Mouse (Mus musculus): ENCODE data around the gene Pigk.

GRCm38 (mm10) chr3:152668239-152668638 is 45.7 kb upstream of the Pigk start, which contains the start of gene Ak5:
- no peak for TF ChIP-seq CTCF (IDR thresholded peaks at IDR 0.05; ENCODE audit: borderline replicate concordance, insufficient read depth, low read length)
- TF ChIP-seq POLR2A (IDR thresholded peaks at IDR 0.05; ENCODE audit: low read depth, low read length): no peak
